Comparison of ENCODE assay signal across 8 mouse cellular contexts in the genomic region with DNA sequence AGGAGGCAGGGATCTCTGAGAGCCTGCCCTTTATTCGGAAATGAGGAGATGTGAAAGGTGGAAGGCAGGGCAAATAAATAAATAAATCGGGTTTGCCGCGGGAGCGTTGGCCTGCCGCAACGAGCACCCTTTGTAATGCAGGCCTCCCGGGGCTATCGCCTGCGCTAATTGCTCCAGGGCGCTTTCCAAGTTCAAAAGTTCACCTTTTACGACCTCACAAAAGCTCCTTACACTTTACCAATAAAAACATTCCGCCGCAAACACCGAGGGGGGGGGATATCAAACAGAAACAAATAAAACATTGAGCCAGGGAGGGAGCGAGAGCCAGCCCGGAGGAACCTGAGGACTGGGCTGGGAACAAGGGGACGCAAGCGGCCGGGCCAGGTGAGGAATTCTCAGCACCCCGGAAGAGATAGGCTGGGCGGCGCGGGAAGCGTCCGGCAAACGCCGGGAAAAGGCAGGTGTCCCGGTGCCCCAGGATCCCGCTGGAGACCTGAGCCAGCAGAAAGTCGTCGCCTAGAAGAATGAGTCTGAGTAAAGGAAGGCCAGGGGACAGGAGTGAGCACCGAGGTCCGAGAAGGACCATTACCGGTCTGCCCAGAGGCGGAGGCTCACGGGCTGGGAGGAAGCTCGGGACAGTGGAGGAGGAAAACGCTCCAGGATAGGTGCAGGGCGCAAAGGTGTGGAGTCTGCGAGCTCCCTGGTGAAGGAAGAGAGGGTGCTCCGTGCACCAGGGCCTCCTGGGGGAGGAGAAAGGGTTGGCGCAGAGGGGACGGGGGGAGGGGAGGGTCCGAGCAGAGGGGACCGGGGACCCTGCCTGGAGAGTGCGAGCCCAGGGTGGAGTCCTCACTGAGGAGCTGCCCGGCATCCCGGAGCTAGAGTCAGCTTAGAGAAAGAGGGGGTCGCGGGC. TPM values are rescaled to one million over a fixed set of nuclear protein-coding genes. Genes with fewer than 3 reads are reported as not detected.
DNase-seq lines count a peak whose midpoint lies in the region; ATAC-seq and TF ChIP-seq lines count a peak whose summit lies in the region.

No protein-coding gene starts in this region.

- H3K9ac ChIP-seq in kidney, embryonic 14.5 days (ENCODE audit: low read depth, low read length) = peak overlapping the region; percentile 69

- H3K27ac ChIP-seq in spleen, adult 2 months (ENCODE audit: insufficient read depth, low read length) = no peak overlapping the region
- H3K27ac ChIP-seq in bone marrow macrophage, adult 2 months (ENCODE audit: insufficient read depth, low read depth, low read length) = no peak overlapping the region
- H3K27ac ChIP-seq in kidney, embryonic 14.5 days (ENCODE audit: low read depth, low read length) = 0 out of 2 replicates have a peak overlapping the region, but pooled peaks have one; percentile 17

- H3K36me3 ChIP-seq in spleen, adult 2 months (ENCODE audit: control insufficient read depth, insufficient read depth, low read length) = no peaks in the 10 kb centered on the region
- H3K36me3 ChIP-seq in kidney, embryonic 14.5 days (ENCODE audit: control insufficient read depth, insufficient read depth, low read length) = no peaks in the 10 kb centered on the region

- H3K27me3 ChIP-seq in spleen, adult 2 months (ENCODE audit: control insufficient read depth, insufficient read depth, low read length) = peaks cover 16% of the 10 kb centered on the region
- H3K27me3 ChIP-seq in kidney, embryonic 14.5 days (ENCODE audit: control insufficient read depth, insufficient read depth, low read length) = no peaks in the 10 kb centered on the region; the same call in 1 of the 2 replicates

- 2% methylated on average over 51 of the region's 51 CpGs for WGBS in spleen, adult 2 months
- WGBS in kidney, embryonic 14.5 days = under 1% methylated on average over 51 of the region's 51 CpGs

- H3K4me2 ChIP-seq in kidney, embryonic 14.5 days (replicated peaks; ENCODE audit: low read depth, low read length) = peak overlapping the region; percentile 92

- peak; percentile 74 for ATAC-seq in kidney, embryonic 14.5 days (ENCODE audit: low FRiP score, low TSS enrichment)

- peak overlapping the region; percentile 95 for H3K4me3 ChIP-seq in spleen, adult 2 months (ENCODE audit: extremely low read depth, insufficient read depth, insufficient read length)
- H3K4me3 ChIP-seq in bone marrow macrophage, adult 2 months (ENCODE audit: insufficient read depth, low read length) = peak overlapping the region; percentile 98
- H3K4me3 ChIP-seq in kidney, embryonic 14.5 days (ENCODE audit: low read length) = peak overlapping the region; percentile 87

- H3K4me1 ChIP-seq in spleen, adult 2 months (ENCODE audit: control insufficient read depth, insufficient read depth, insufficient read length) = peaks cover 5% of the 10 kb centered on the region; the same call in 1 of the 2 replicates
- peaks cover 5% of the 10 kb centered on the region for H3K4me1 ChIP-seq in bone marrow macrophage, adult 2 months (ENCODE audit: control insufficient read depth, insufficient read depth, low read length)
- 0 out of 2 replicates have a peak, but pooled peaks cover 7% of the 10 kb centered on the region for H3K4me1 ChIP-seq in kidney, embryonic 14.5 days (ENCODE audit: control insufficient read depth, insufficient read depth, low read length)

- no peak for TF ChIP-seq CTCF in spleen, adult 2 months (IDR thresholded peaks at IDR 0.05; ENCODE audit: extremely low read depth, insufficient read depth, insufficient read length, insufficient replicate concordance)
- no peak for TF ChIP-seq CTCF in bone marrow macrophage, adult 2 months (IDR thresholded peaks at IDR 0.05; ENCODE audit: low read depth, low read length)

- no peak for DNase-seq in spleen, adult 2 months (ENCODE audit: low read depth in 1 of 2, low spot score in 2 of 2)
- no peak for DNase-seq in spleen, postnatal 14 days (ENCODE audit: low spot score in 2 of 2)
- peak; percentile 33 for DNase-seq in forelimb bud, embryonic 11.5 days (ENCODE audit: low read depth, low spot score)
- peak; percentile 26 for DNase-seq in lung, postnatal 36 days
- peak; percentile 60 for DNase-seq in testis, postnatal 10 days (ENCODE audit: low spot score)
- DNase-seq in urinary bladder, postnatal 25 days (ENCODE audit: low spot score) = no peak

- no peak for TF ChIP-seq POLR2A in spleen, adult 2 months (IDR thresholded peaks at IDR 0.05; ENCODE audit: low read depth, low read length)
- no peak for TF ChIP-seq POLR2A in bone marrow macrophage, adult 2 months (IDR thresholded peaks at IDR 0.05; ENCODE audit: borderline replicate concordance, low read depth, low read length)

- no peaks in the 10 kb centered on the region for H3K9me3 ChIP-seq in kidney, embryonic 14.5 days (ENCODE audit: control insufficient read depth, low read length)

RNA-seq across cellular contexts. Expression of gene Nr6a1, which starts 2.1 kb away (rescaled TPM):
- 0.70 and 1.3 TPM in 2 replicates for polyA plus RNA-seq in spleen, adult 2 months (2012; rRNA removed)
- polyA plus RNA-seq in bone marrow macrophage, adult 2 months (2012; ENCODE audit: insufficient read depth, insufficient read length, missing spikeins) = 2.8 and 3.2 TPM in 2 replicates
- polyA plus RNA-seq in kidney, embryonic 14.5 days (2014; fragmentation: Nextera tagmentation; extraction: Ambion mirVana) = 1.1 and 1.4 TPM in 2 replicates

RNA-seq across cellular contexts. Expression of gene Olfml2a, which starts 6.4 kb away (rescaled TPM):
- polyA plus RNA-seq in spleen, adult 2 months (2012; rRNA removed) = 2.4 and 3.3 TPM in 2 replicates
- polyA plus RNA-seq in bone marrow macrophage, adult 2 months (2012; ENCODE audit: insufficient read depth, insufficient read length, missing spikeins) = not detected in 2 replicates
- 1.5 and 2.3 TPM in 2 replicates for polyA plus RNA-seq in kidney, embryonic 14.5 days (2014; fragmentation: Nextera tagmentation; extraction: Ambion mirVana)

Comparison
In these comparisons a context has a peak if more than half of its experiments do, and no peak if none do; other contexts are left out.
1. DNase-seq: peak in forelimb bud, embryonic 11.5 days (single experiment), lung, postnatal 36 days (single experiment) and testis, postnatal 10 days (single experiment); none in spleen, adult 2 months (0 of 2), spleen, postnatal 14 days (0 of 2) and urinary bladder, postnatal 25 days (single experiment).
2. Peak in every context shown above with its lines, with median percentiles within 50 percentile points of each other: H3K4me3 ChIP-seq.